Mouse (Mus musculus) heart, adult 2 months (tissue): Measurements from ENCODE around the gene Ecm2.

Experiments used
- CTCF ChIP-seq: fragments of 200-600 bp; IDR thresholded peaks from 2 replicates; pipeline ENCODE4 v1.8.1; 2022; ENCODE audit warnings: antibody characterized with exemption, mild to moderate bottlenecking, moderate library complexity
- EP300 ChIP-seq: fragments of 200-500 bp; IDR thresholded peaks from 2 replicates; pipeline ENCODE4 v1.6.1; 2011; ENCODE audit warnings: low read depth, low read length, control low read depth; ENCODE audit not compliant: insufficient read depth
- POLR2A ChIP-seq: fragments of 200-500 bp; IDR thresholded peaks from 2 replicates; pipeline ENCODE4 v1.6.1; 2011; ENCODE audit warnings: mild to moderate bottlenecking, low read depth, low read length, control low read depth; ENCODE audit not compliant: insufficient read depth

DNA sequence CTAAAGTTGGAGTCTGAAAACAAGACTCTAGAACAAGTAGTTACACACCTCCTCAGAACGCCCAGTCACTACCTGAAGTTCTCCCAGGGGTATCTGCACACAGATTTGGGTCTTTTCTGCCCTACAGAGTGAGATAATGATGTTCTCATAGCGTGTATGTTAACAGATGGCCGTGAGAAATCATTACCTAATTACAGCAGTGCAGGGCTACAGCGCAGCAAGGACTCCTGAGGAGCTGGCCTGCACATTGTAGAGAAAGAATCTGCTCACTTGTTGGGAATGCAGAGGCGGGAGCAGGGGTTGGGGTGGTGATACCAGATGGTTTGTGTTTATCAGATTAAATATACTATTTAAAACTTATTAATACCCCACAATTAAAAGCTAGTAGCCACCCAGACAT, 24.1 kb upstream of the Ecm2 start:
- TF ChIP-seq CTCF (no peak), POLR2A (no peak), EP300 (no peak)
